Mouse (Mus musculus) liver, postnatal 0 days (tissue): ENCODE data around the gene Nr3c2. TPM values are rescaled to one million over a fixed set of nuclear protein-coding genes. Genes with fewer than 3 reads are reported as not detected.

Source experiments
- ATAC-seq: fragments of 200-750 bp; cut with Nextera tagmentation; 2 replicates; pipeline ENCODE4 v1.8.0; 2017; ENCODE audit warnings: mild to moderate bottlenecking, moderate library complexity
- DNase-seq: peaks from one replicate; pipeline ENCODE4 v3.0.0-alpha.2; 2016
- H3K27ac ChIP-seq: fragments of 300-500 bp; sonication (generic); 2 replicates; pipeline ENCODE4 v1.5.1; 2014; ENCODE audit warnings: antibody characterized with exemption, moderate library complexity, mild to moderate bottlenecking, low read depth
- H3K27me3 ChIP-seq: fragments of 300-500 bp; sonication (generic); 2 replicates; pipeline ENCODE4 v1.6.1; 2014; ENCODE audit warnings: low read length, control low read depth, mixed read lengths; ENCODE audit not compliant: insufficient read depth
- H3K36me3 ChIP-seq: fragments of 300-500 bp; sonication (generic); replicated peaks from 2 replicates; pipeline ENCODE4 v1.6.1; 2014; ENCODE audit warnings: mild to moderate bottlenecking, control low read depth, low read length, moderate library complexity, mixed read lengths; ENCODE audit not compliant: insufficient read depth
- H3K4me1 ChIP-seq: fragments of 300-500 bp; sonication (generic); 2 replicates; pipeline ENCODE4 v1.6.1; 2014; ENCODE audit warnings: antibody characterized with exemption, mild to moderate bottlenecking, control low read depth; ENCODE audit not compliant: insufficient read depth
- H3K4me2 ChIP-seq: fragments of 300-500 bp; sonication (generic); 2 replicates; pipeline ENCODE4 v1.6.1; 2014; ENCODE audit warnings: low read depth, mild to moderate bottlenecking, low read length, moderate library complexity, mixed read lengths
- H3K4me3 ChIP-seq: fragments of 300-500 bp; sonication (generic); 2 replicates; pipeline ENCODE4 v1.5.1; 2014; ENCODE audit warnings: low read depth, low read length
- H3K9ac ChIP-seq: fragments of 300-500 bp; sonication (generic); replicated peaks from 2 replicates; pipeline ENCODE4 v1.6.1; 2014; ENCODE audit warnings: mild to moderate bottlenecking, moderate library complexity
- H3K9me3 ChIP-seq: fragments of 300-500 bp; sonication (generic); 2 replicates; pipeline ENCODE4 v1.6.1; 2016; ENCODE audit warnings: mild to moderate bottlenecking, control low read depth, low read length, mixed read lengths
- CTCF ChIP-seq: sonication (generic); IDR thresholded peaks from 2 replicates; pipeline ENCODE4 v1.5.1; 2016; ENCODE audit warnings: antibody characterized with exemption, low read depth
- EP300 ChIP-seq: IDR thresholded peaks from 2 replicates; pipeline ENCODE4 v1.6.1; 2016; ENCODE audit warnings: antibody characterized with exemption, low read depth, mild to moderate bottlenecking
- WGBS: fragments of 180-500 bp; shearing (Covaris S2); extraction: QIAGEN DNeasy Blood & Tissue Kit; methylation state at CpG from one replicate; pipeline ENCODE4 v1.1.7; 2014; ENCODE audit not compliant: insufficient replicate concordance; 5-methylcytosine and 5-hydroxymethylcytosine counted together
- polyA plus RNA-seq: library from polyadenylated mRNA; unstranded; fragments of >200 nt; fragmentation: Nextera tagmentation; extraction: Ambion mirVana; gene quantifications from 2 replicates; pipeline ENCODE4 v1.2.1, GENCODE M21; 2015

Gene Nr3c2
- polyA plus RNA-seq, 1 experiment from 2014 or later: 3.4 TPM

- WGBS: 74% methylated on average over 5 of the region's 5 CpGs
- Histone ChIP-seq H3K27ac (no peak overlapping the region), H3K9ac (no peak overlapping the region), H3K36me3 (peaks cover 19% of the 10 kb centered on the region), H3K4me1 (no peaks in the 10 kb centered on the region), H3K4me3 (no peak overlapping the region), H3K27me3 (no peaks in the 10 kb centered on the region), H3K4me2 (no peak overlapping the region), H3K9me3 (no peaks in the 10 kb centered on the region)
- ATAC-seq (no peak), DNase-seq (no peak)
- TF ChIP-seq EP300 (no peak), CTCF (no peak)
Observed at GRCm38 (mm10) chr8:77254466-77254865, 355.2 kb downstream of the Nr3c2 start.

- Histone ChIP-seq H3K36me3 (peaks cover 19% of the 10 kb centered on the region), H3K27me3 (no peaks in the 10 kb centered on the region), H3K4me1 (no peaks in the 10 kb centered on the region), H3K9ac (no peak overlapping the region), H3K4me2 (no peak overlapping the region), H3K9me3 (no peaks in the 10 kb centered on the region), H3K27ac (no peak overlapping the region), H3K4me3 (no peak overlapping the region)
- WGBS: 86% methylated on average over 5 of the region's 5 CpGs
- no peak for ATAC-seq
- no peak for DNase-seq
- no peak for TF ChIP-seq CTCF
- no peak for TF ChIP-seq EP300
Observed at GRCm38 (mm10) chr8:77256450-77257084, 357.3 kb downstream of the Nr3c2 start.

DNA sequence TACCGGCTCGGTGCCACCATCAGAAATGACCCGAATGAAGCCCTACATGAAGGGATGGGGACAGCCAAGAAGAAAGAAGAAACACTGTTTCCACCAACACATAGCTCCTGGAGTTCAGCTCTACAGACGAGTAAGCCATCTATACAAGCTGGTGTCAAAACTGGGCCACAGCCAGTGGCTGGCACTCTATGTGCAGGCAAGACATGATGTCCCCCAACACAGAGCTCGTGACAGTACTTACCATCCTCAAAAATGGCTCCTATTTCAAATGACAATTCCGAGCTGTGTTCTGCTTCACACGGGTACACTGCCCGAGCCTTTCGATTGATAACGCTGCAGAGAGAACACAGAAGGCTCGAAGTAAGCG, 357.8 kb downstream of the Nr3c2 start:
- Histone ChIP-seq H3K27ac (no peak overlapping the region), H3K4me3 (no peak overlapping the region), H3K27me3 (no peaks in the 10 kb centered on the region), H3K36me3 (peaks cover 19% of the 10 kb centered on the region), H3K9me3 (no peaks in the 10 kb centered on the region), H3K4me1 (no peaks in the 10 kb centered on the region), H3K9ac (no peak overlapping the region), H3K4me2 (no peak overlapping the region)
- WGBS: 87% methylated on average over 12 of the region's 12 CpGs
- ATAC-seq: no peak
- DNase-seq: no peak
- TF ChIP-seq EP300: no peak

DNA sequence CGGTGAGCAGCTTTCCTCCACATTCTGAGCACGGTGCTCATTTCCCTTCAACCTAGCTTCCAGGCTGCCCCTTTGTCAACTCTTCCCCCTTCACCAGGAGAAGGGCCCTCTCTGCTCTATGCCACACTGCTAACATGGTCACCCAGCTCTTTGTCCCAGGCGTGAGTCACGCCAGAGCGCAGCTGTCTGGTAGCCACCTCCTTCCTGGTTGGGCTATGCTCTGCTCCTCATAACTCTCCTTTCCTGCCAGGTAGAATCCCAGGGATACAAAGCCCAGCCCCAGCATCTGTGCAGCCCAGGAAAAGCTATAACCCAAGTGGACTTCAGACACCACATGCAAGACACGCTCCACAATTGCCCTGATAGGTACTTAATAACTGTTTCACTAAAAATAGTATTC, 362.0 kb downstream of the Nr3c2 start:
- no peaks in the 10 kb centered on the region for H3K27me3 ChIP-seq
- H3K4me3 ChIP-seq: no peak overlapping the region
- 81% methylated on average over 6 of the region's 6 CpGs for WGBS
- no peak overlapping the region for H3K27ac ChIP-seq
- no peak for DNase-seq
- no peak overlapping the region for H3K9ac ChIP-seq
- no peak overlapping the region for H3K4me2 ChIP-seq
- no peaks in the 10 kb centered on the region for H3K9me3 ChIP-seq
- TF ChIP-seq CTCF (no peak), EP300 (no peak)
- H3K36me3 ChIP-seq: peaks cover 15% of the 10 kb centered on the region
- H3K4me1 ChIP-seq: no peaks in the 10 kb centered on the region
- no peak for ATAC-seq

DNA sequence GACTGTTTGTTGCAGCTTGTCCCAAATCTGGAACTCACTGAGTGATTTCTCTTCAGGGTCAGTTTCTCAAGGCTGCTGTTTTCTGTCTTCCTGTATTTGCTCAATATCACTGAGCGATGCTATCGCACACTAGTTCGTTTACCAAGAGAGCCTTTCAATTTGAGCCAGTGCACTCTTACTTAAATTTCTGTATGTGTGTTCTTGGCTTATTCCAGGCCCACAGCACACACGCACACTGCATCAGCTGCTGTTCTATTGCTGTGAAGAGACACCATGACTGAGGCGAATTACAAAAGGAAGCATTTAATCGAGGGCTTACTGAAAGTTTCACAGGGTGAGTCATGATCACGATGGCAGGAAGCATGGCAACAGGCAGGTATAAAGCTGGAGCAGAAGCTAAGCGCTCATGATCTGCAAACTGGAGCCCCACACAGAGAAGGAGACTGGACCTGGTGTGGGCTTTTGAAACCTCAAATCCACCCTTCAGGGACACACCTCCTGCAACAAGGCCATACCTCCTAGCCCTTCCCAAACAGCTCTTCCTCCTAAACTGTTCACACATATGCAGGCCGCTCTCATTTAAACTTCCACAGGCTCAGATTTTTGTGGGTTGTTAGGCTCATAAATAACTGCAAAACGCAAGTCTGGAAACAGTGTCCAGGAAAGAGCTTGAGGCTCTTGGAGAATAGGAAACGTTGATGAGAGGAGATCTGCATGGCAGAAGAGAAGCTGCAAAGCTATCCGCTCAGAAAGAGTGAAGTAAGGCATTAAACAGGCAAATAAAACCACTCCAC, 363.2 kb downstream of the Nr3c2 start:
- WGBS: 74% methylated on average over 12 of the region's 12 CpGs
- TF ChIP-seq EP300 (no peak), CTCF (no peak)
- no peaks in the 10 kb centered on the region for H3K4me1 ChIP-seq

GRCm38 (mm10) chr8:77267941-77268405, 368.7 kb downstream of the Nr3c2 start:
- no peak for ATAC-seq
- no peak overlapping the region for H3K27ac ChIP-seq
- no peaks in the 10 kb centered on the region for H3K27me3 ChIP-seq
- no peak overlapping the region for H3K4me3 ChIP-seq
- no peak for DNase-seq
- H3K4me1 ChIP-seq: no peaks in the 10 kb centered on the region
- no peak overlapping the region for H3K9ac ChIP-seq
- TF ChIP-seq CTCF (no peak), EP300 (no peak)
- H3K4me2 ChIP-seq: no peak overlapping the region
- H3K36me3 ChIP-seq: no peaks in the 10 kb centered on the region; the same call in 1 of the 2 replicates
- H3K9me3 ChIP-seq: peaks cover 3% of the 10 kb centered on the region
- WGBS: 61% methylated on average over 1 of the region's 1 CpGs

More for the DNA sequence above, 363.2 kb downstream of the Nr3c2 start:
- DNase-seq: no peak
- Histone ChIP-seq H3K9ac (no peak overlapping the region), H3K27me3 (no peaks in the 10 kb centered on the region), H3K4me2 (no peak overlapping the region), H3K4me3 (no peak overlapping the region), H3K36me3 (peaks cover 11% of the 10 kb centered on the region; the same call in 1 of the 2 replicates), H3K9me3 (no peaks in the 10 kb centered on the region), H3K27ac (no peak overlapping the region)
- no peak for ATAC-seq
